Mouse (Mus musculus): Measurements from ENCODE around the gene Cmtr2.

Gene Cmtr2

GRCm38 (mm10) chr8:110253986-110254385 lies 38.5 kb downstream of the Cmtr2 start:
- no peak for DNase-seq (ENCODE audit: low read depth, low spot score)

GRCm38 (mm10) chr8:110265796-110266305 lies 50.4 kb downstream of the Cmtr2 start:
- no peak for DNase-seq (ENCODE audit: low read depth, low spot score)

- peak; percentile 85 for DNase-seq (ENCODE audit: low read depth, low spot score)
These were observed 51.3 kb downstream of the Cmtr2 start, which contains the start of gene Hydin for GRCm38 (mm10) chr8:110266741-110267140. TSS of gene Hydin (plus strand) at chr8:110266977.

GRCm38 (mm10) chr8:110267268-110267667 lies 51.8 kb downstream of the Cmtr2 start:
- DNase-seq (ENCODE audit: low read depth, low spot score), result peak; percentile 5

GRCm38 (mm10) chr8:110270659-110271058 lies 55.2 kb downstream of the Cmtr2 start:
- no peak for DNase-seq (ENCODE audit: low read depth, low spot score)

GRCm38 (mm10) chr8:110273394-110273793 lies 57.9 kb downstream of the Cmtr2 start:
- no peak for DNase-seq (ENCODE audit: low read depth, low spot score)
